Mouse (Mus musculus) C2C12 (cell line): ENCODE measurements around the gene Hmgb1. TPM values are rescaled to one million over a fixed set of nuclear protein-coding genes. Genes with fewer than 3 reads are reported as not detected.

Experiments
- H3K27me3 ChIP-seq: one replicate; pipeline ENCODE4 v1.6.1; 2011; ENCODE audit not compliant: control insufficient read depth, insufficient read depth, insufficient read length
- H3K36me3 ChIP-seq: one replicate; pipeline ENCODE4 v1.6.1; 2011; ENCODE audit not compliant: control insufficient read depth, insufficient read depth
- H3K4me3 ChIP-seq: one replicate; pipeline ENCODE4 v1.5.1; 2011; ENCODE audit warnings: mild to moderate bottlenecking, control low read depth; ENCODE audit not compliant: poor library complexity, insufficient read depth, severe bottlenecking
- H3K79me2 ChIP-seq: one replicate; pipeline ENCODE4 v1.6.1; 2011; ENCODE audit not compliant: control insufficient read depth, insufficient read depth
- H3K79me3 ChIP-seq: one replicate; pipeline ENCODE4 v1.6.1; 2011; ENCODE audit warnings: low read depth, control low read depth
- H3ac ChIP-seq: one replicate; pipeline ENCODE3; 2011; ENCODE audit warnings: low read depth; ENCODE audit not compliant: control insufficient read depth, insufficient read length
- CEBPB ChIP-seq: IDR thresholded peaks from one replicate; pipeline ENCODE4 v1.6.1; 2011; ENCODE audit warnings: low read depth, mild to moderate bottlenecking, control low read depth, moderate library complexity
- CTCF ChIP-seq: IDR thresholded peaks from one replicate; pipeline ENCODE4 v1.5.1; 2011; ENCODE audit not compliant: control insufficient read depth, insufficient read depth, insufficient read length
- FOSL1 ChIP-seq: IDR thresholded peaks from one replicate; pipeline ENCODE4 v1.8.0; 2011; ENCODE audit warnings: mild to moderate bottlenecking, low read length; ENCODE audit not compliant: poor library complexity, insufficient read depth, severe bottlenecking
- MAX ChIP-seq: IDR thresholded peaks from one replicate; pipeline ENCODE4 v1.6.1; 2011; ENCODE audit warnings: mild to moderate bottlenecking, control low read depth
- MYOD1 ChIP-seq: IDR thresholded peaks from one replicate; pipeline ENCODE4 v1.6.1; 2011; ENCODE audit warnings: low read depth; ENCODE audit not compliant: control insufficient read depth, insufficient read length
- MYOG ChIP-seq: IDR thresholded peaks from one replicate; pipeline ENCODE4 v1.6.1; 2011; ENCODE audit not compliant: control insufficient read depth, insufficient read length; ENCODE audit errors: extremely low read depth
- USF1 ChIP-seq: IDR thresholded peaks from one replicate; pipeline ENCODE4 v1.6.1; 2011; ENCODE audit warnings: low read depth, mild to moderate bottlenecking, control low read depth, moderate library complexity
- polyA plus RNA-seq: library from polyadenylated mRNA; unstranded; fragments of >200 nt; fragmentation: generic; extraction: Trizol; gene quantifications from one replicate; pipeline ENCODE4 v1.2.1, GENCODE M21; 2012; ENCODE audit warnings: missing spikeins

Hmgb1 gene
- polyA plus RNA-seq, 1 experiment = 185 TPM

GRCm38 (mm10) chr5:149053352-149054168, 130.7 kb downstream of the Hmgb1 start:
- Histone ChIP-seq H3K4me3 (peak overlapping the region; percentile 82), H3K36me3 (peaks cover 19% of the 10 kb centered on the region), H3K27me3 (no peaks in the 10 kb centered on the region), H3K79me3 (peaks cover 21% of the 10 kb centered on the region), H3ac (peak overlapping the region; percentile 63), H3K79me2 (peaks cover 39% of the 10 kb centered on the region)
- TF ChIP-seq CTCF (no peak), MYOD1 (no peak), MAX (no peak), MYOG (no peak), CEBPB (no peak), USF1 (no peak), FOSL1 (no peak)

GRCm38 (mm10) chr5:149052421-149053338, 131.6 kb downstream of the Hmgb1 start:
- TF ChIP-seq CTCF (no peak), MYOD1 (peak; percentile 35), USF1 (no peak), MAX (peak; percentile 42)
- H3K79me2 ChIP-seq = peaks cover 39% of the 10 kb centered on the region
- peaks cover 21% of the 10 kb centered on the region for H3K79me3 ChIP-seq
- H3K4me3 ChIP-seq = peak overlapping the region; percentile 82
- H3K27me3 ChIP-seq = no peaks in the 10 kb centered on the region
- peaks cover 19% of the 10 kb centered on the region for H3K36me3 ChIP-seq
- H3ac ChIP-seq = peak overlapping the region; percentile 98

- Histone ChIP-seq H3K27me3 (no peaks in the 10 kb centered on the region), H3ac (peak overlapping the region; percentile 98), H3K79me3 (peaks cover 22% of the 10 kb centered on the region), H3K4me3 (peak overlapping the region; percentile 82), H3K79me2 (peaks cover 39% of the 10 kb centered on the region), H3K36me3 (peaks cover 21% of the 10 kb centered on the region)
- TF ChIP-seq MYOG (no peak), MAX (peak; percentile 14), CEBPB (no peak)
Observed at GRCm38 (mm10) chr5:149051571-149052420, 132.5 kb downstream of the Hmgb1 start.

GRCm38 (mm10) chr5:149051194-149051570, 133.1 kb downstream of the Hmgb1 start:
- H3ac ChIP-seq = peak overlapping the region; percentile 95
- peak overlapping the region; percentile 82 for H3K4me3 ChIP-seq
- H3K79me3 ChIP-seq = peaks cover 23% of the 10 kb centered on the region
- TF ChIP-seq USF1 (no peak), MYOD1 (no peak), FOSL1 (no peak), MAX (no peak), CTCF (no peak), MYOG (no peak), CEBPB (no peak)
- peaks cover 27% of the 10 kb centered on the region for H3K36me3 ChIP-seq
- H3K79me2 ChIP-seq = peaks cover 39% of the 10 kb centered on the region
- no peaks in the 10 kb centered on the region for H3K27me3 ChIP-seq

- Histone ChIP-seq H3ac (peak overlapping the region; percentile 34), H3K4me3 (peak overlapping the region; percentile 82), H3K79me2 (peaks cover 39% of the 10 kb centered on the region), H3K27me3 (no peaks in the 10 kb centered on the region), H3K79me3 (peaks cover 23% of the 10 kb centered on the region), H3K36me3 (peaks cover 30% of the 10 kb centered on the region)
- TF ChIP-seq MYOD1 (no peak), FOSL1 (no peak), CTCF (no peak), MAX (no peak)
Observed at GRCm38 (mm10) chr5:149050588-149051160, 133.6 kb downstream of the Hmgb1 start.
